Mouse (Mus musculus): Measurements from ENCODE around the gene Eif5a2. TPM values are rescaled to one million over a fixed set of nuclear protein-coding genes. Genes with fewer than 3 reads are reported as not detected.
"Not testable (repeated sequence)": the region's sequence is repeated elsewhere in the genome, so short reads cannot be mapped to it uniquely, and the experiment has no call there.

The Eif5a2 gene
- polyA plus RNA-seq, 1 experiment from 2014 or later, result 10.1 TPM

GRCm38 (mm10) chr3:28772919-28773318 is 8.2 kb upstream of the Eif5a2 start:
- WGBS, result 68% methylated on average over 4 of the region's 4 CpGs
- not testable (repeated sequence) for H3K27me3 ChIP-seq (replicated peaks); H3K27ac ChIP-seq (replicated peaks); H3K4me3 ChIP-seq (replicated peaks); H3K9ac ChIP-seq (replicated peaks); H3K4me1 ChIP-seq; H3K36me3 ChIP-seq; ATAC-seq (ENCODE audit: low FRiP score); H3K9me3 ChIP-seq (replicated peaks); H3K4me2 ChIP-seq

DNA sequence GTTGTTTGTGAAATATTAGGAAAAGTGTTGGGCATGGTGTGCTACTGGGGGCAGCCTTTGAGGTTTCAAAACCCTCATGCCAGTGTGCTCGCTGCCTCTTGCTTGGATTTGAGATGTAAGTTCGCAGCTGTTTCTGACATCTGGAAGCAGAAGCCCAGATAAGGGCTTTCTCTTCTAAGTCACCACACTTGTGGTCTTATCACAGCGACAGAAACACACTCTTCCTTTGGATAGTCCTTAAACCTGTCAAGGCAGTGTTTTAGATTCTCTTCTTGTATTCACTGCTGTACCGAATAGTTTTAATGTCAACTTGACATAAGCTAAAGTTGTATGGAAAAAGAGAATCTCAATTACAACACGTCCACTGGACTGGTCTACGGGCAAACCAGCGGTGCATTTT is 5.7 kb upstream of the Eif5a2 start:
- no peak for ATAC-seq (ENCODE audit: low FRiP score)
- 95% methylated on average over 7 of the region's 7 CpGs for WGBS

DNA sequence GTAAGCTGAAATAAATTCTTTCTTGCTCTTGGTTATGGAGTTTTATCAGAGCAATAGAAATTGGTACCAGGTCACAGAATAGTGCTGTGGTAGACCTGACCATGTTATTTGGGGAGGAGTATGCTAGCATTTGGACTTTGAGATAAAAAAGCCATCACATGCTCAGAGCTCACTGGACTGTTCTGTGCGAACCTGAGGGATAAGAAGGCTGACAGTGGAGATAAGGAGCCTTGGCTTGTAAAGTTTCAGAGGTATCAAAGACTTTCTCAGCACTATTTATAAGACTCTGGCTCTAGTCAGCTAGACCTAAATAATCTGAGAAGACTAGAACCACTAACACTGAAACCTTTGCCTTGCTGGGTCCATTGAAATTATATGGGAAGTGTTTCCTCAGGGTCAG is 5.1 kb upstream of the Eif5a2 start:
- Histone ChIP-seq H3K4me3 (replicated peaks) (no peak overlapping the region), H3K9ac (replicated peaks) (no peak overlapping the region), H3K27me3 (replicated peaks) (no peaks in the 10 kb centered on the region), H3K36me3 (no peaks in the 10 kb centered on the region), H3K4me2 (no peak overlapping the region), H3K9me3 (replicated peaks) (no peaks in the 10 kb centered on the region), H3K4me1 (peaks cover 4% of the 10 kb centered on the region), H3K27ac (replicated peaks) (no peak overlapping the region)
- 95% methylated on average over 1 of the region's 1 CpGs for WGBS
- ATAC-seq (ENCODE audit: low FRiP score), result no peak

More for the DNA sequence above, 5.7 kb upstream of the Eif5a2 start:
- Histone ChIP-seq H3K4me1 (no peaks in the 10 kb centered on the region), H3K27ac (replicated peaks) (no peak overlapping the region), H3K36me3 (no peaks in the 10 kb centered on the region), H3K27me3 (replicated peaks) (no peaks in the 10 kb centered on the region), H3K9me3 (replicated peaks) (no peaks in the 10 kb centered on the region), H3K4me2 (no peak overlapping the region), H3K4me3 (replicated peaks) (no peak overlapping the region), H3K9ac (replicated peaks) (no peak overlapping the region)

DNA sequence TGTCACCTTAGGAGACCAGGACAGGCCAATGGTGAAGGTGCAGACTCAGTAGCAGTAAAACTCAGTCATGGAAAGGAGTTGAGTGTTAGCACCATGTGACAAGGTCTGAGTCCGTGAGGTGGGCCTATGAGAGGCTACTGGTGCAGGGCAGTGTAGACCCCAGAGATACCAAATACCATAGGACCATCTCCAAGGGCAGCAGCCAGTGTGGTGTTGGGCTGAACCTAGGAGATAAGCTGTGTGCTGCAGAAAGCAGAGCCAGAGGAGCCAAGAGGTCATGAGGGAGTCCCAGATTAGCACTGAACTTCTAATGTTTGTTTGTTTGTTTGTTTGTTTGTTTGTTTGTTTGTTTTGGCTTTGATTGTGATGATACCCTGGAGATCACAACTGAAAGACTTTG is 4.6 kb upstream of the Eif5a2 start:
- Histone ChIP-seq H3K4me3 (replicated peaks) (no peak overlapping the region), H3K9ac (replicated peaks) (no peak overlapping the region), H3K4me1 (peaks cover 5% of the 10 kb centered on the region), H3K36me3 (no peaks in the 10 kb centered on the region), H3K27me3 (replicated peaks) (no peaks in the 10 kb centered on the region), H3K27ac (replicated peaks) (no peak overlapping the region), H3K4me2 (no peak overlapping the region), H3K9me3 (replicated peaks) (no peaks in the 10 kb centered on the region)
- 88% methylated on average over 1 of the region's 1 CpGs for WGBS
- no peak for ATAC-seq (ENCODE audit: low FRiP score)

- ATAC-seq (ENCODE audit: low FRiP score), result peak; percentile 3; the same call in 1 of the 2 replicates
- Histone ChIP-seq H3K4me1 (peaks cover 11% of the 10 kb centered on the region), H3K4me3 (replicated peaks) (peak overlapping the region; percentile 86), H3K9me3 (replicated peaks) (no peaks in the 10 kb centered on the region), H3K9ac (replicated peaks) (no peak overlapping the region), H3K4me2 (peak overlapping the region; percentile 99), H3K27me3 (replicated peaks) (no peaks in the 10 kb centered on the region), H3K27ac (replicated peaks) (no peak overlapping the region), H3K36me3 (no peaks in the 10 kb centered on the region)
- WGBS, result 80% methylated on average over 9 of the region's 9 CpGs
Observed at GRCm38 (mm10) chr3:28780511-28780910, 565 bp upstream of the Eif5a2 start.

GRCm38 (mm10) chr3:28781422-28781821 is 346 bp downstream of the Eif5a2 start:
- H3K36me3 ChIP-seq, result no peaks in the 10 kb centered on the region
- H3K27ac ChIP-seq (replicated peaks), result no peak overlapping the region
- ATAC-seq (ENCODE audit: low FRiP score), result peak; percentile 72; the same call in 1 of the 2 replicates
- no peaks in the 10 kb centered on the region for H3K9me3 ChIP-seq (replicated peaks)
- H3K9ac ChIP-seq (replicated peaks), result peak overlapping the region; percentile 64
- WGBS, result under 1% methylated on average over 41 of the region's 41 CpGs
- H3K4me3 ChIP-seq (replicated peaks), result peak overlapping the region; percentile 86
- H3K4me2 ChIP-seq, result peak overlapping the region; percentile 99
- H3K4me1 ChIP-seq, result peaks cover 11% of the 10 kb centered on the region
- H3K27me3 ChIP-seq (replicated peaks), result no peaks in the 10 kb centered on the region

GRCm38 (mm10) chr3:28781848-28782247 is 772 bp downstream of the Eif5a2 start:
- 12% methylated on average over 14 of the region's 14 CpGs for WGBS
- Histone ChIP-seq H3K4me2 (peak overlapping the region; percentile 99), H3K4me1 (peaks cover 11% of the 10 kb centered on the region), H3K9me3 (replicated peaks) (no peaks in the 10 kb centered on the region), H3K36me3 (no peaks in the 10 kb centered on the region), H3K27ac (replicated peaks) (no peak overlapping the region), H3K9ac (replicated peaks) (peak overlapping the region; percentile 64), H3K4me3 (replicated peaks) (peak overlapping the region; percentile 86), H3K27me3 (replicated peaks) (no peaks in the 10 kb centered on the region)
- no peak for ATAC-seq (ENCODE audit: low FRiP score)

- H3K9ac ChIP-seq (replicated peaks), result no peak overlapping the region
- no peaks in the 10 kb centered on the region for H3K9me3 ChIP-seq (replicated peaks)
- no peak for ATAC-seq (ENCODE audit: low FRiP score)
- H3K4me1 ChIP-seq, result peaks cover 11% of the 10 kb centered on the region
- H3K27me3 ChIP-seq (replicated peaks), result no peaks in the 10 kb centered on the region
- no peak overlapping the region for H3K4me2 ChIP-seq
- H3K27ac ChIP-seq (replicated peaks), result no peak overlapping the region
- no peak overlapping the region for H3K4me3 ChIP-seq (replicated peaks)
- H3K36me3 ChIP-seq, result no peaks in the 10 kb centered on the region
- WGBS, result 81% methylated on average over 2 of the region's 2 CpGs
Observed at GRCm38 (mm10) chr3:28784176-28784575, 3.1 kb downstream of the Eif5a2 start.

DNA sequence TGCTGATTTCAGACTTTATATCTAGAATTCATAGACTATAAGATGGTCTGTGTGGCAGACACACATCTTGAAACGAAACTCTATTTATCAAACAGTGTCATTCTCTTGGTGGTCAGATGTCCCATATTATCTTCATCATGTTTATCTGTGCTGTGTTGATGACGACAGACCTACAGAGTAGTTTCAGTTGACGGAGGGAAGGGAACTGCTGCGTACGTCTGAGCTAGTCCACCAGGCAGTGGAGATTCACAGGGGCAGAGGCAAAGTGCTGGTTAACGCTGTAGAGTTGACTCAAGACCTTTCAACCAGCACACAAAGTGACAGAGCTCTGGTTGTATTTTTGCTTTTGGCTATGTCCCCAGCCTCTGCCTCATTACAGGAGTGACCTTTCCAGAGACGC is 13.8 kb downstream of the Eif5a2 start:
- no peak overlapping the region for H3K9ac ChIP-seq (replicated peaks)
- 93% methylated on average over 7 of the region's 7 CpGs for WGBS
- H3K27me3 ChIP-seq (replicated peaks), result no peaks in the 10 kb centered on the region
- H3K27ac ChIP-seq (replicated peaks), result no peak overlapping the region
- no peak overlapping the region for H3K4me3 ChIP-seq (replicated peaks)
- H3K36me3 ChIP-seq, result no peaks in the 10 kb centered on the region
- ATAC-seq (ENCODE audit: low FRiP score), result no peak
- no peaks in the 10 kb centered on the region for H3K9me3 ChIP-seq (replicated peaks)
- no peak overlapping the region for H3K4me2 ChIP-seq
- no peaks in the 10 kb centered on the region for H3K4me1 ChIP-seq

- H3K4me1 ChIP-seq, result peaks cover 16% of the 10 kb centered on the region
- peak within 1 kb of the TSS; percentile 86 for H3K4me3 ChIP-seq (replicated peaks)
- peak within 1 kb of the TSS; percentile 67 for H3K4me2 ChIP-seq
- WGBS, result under 1% methylated on average over 72 of the region's 72 CpGs
- H3K27ac ChIP-seq (replicated peaks), result peak within 1 kb of the TSS; percentile 88
- peak within 1 kb of the TSS; percentile 93 for H3K9ac ChIP-seq (replicated peaks)
- peaks cover 13% of the 10 kb centered on the region for H3K36me3 ChIP-seq
- peak; percentile 100 for ATAC-seq (ENCODE audit: low FRiP score)
- no peaks in the 10 kb centered on the region for H3K27me3 ChIP-seq (replicated peaks)
- H3K9me3 ChIP-seq (replicated peaks), result no peaks in the 10 kb centered on the region
Observed at GRCm38 (mm10) chr3:28805301-28806097, 24.4 kb downstream of the Eif5a2 start, which contains the start of gene Rpl22l1. Gene Rpl22l1, plus strand, starts transcription at chr3:28805436.

DNA sequence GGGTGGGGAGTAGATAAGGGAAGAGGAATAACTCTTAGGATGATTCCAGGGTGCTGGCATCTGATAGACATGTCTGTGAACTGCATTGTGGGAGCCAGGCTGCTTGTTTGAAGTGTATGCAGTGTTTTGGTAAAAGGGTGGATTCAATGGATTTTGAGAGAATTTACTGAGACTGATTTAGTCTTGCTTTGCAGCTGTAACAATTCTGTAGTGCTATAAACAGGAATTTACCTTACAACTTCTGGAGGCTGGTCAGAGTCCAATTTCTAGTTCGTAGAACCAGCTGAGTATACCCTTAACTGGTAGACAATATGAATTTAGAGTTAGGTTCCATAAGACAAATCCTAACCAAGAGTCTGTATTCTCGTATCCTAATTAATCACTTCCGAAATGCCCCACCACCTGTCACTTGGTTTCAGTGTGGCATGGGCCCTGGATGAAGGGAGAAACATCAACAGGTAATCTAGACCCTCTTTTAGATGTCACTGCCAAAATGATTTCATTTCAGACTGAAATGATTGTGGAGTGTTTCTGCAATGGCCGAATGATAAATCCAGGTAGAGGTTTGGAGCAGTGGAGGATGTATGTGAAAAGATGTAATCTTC is 27.1 kb downstream of the Eif5a2 start:
- no peak for ATAC-seq (ENCODE audit: low FRiP score)
- WGBS, result 93% methylated on average over 4 of the region's 4 CpGs
- no peaks in the 10 kb centered on the region for H3K27me3 ChIP-seq (replicated peaks)

DNA sequence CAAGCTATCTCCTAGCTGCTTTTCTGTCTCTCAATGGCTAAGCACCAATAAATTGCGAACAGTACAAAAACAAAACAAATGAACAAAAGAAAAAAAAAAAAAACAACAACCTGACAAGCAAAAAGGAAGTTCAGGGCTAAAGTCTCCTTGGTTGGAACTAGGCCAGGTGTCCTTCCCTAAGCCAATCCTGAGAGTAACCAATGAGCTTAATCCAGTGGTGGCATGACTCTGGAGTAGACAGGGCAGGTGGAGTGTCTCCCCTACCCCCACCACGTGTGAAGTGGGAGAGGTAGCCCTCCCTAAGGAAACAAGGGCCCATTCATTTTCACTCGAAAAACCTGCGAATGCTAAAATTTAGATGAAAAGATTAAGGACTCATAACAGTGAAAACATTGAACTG is 30.4 kb downstream of the Eif5a2 start:
- 79% methylated on average over 4 of the region's 4 CpGs for WGBS
- Histone ChIP-seq H3K4me2 (no peak overlapping the region), H3K4me3 (replicated peaks) (no peak overlapping the region), H3K4me1 (peaks cover 8% of the 10 kb centered on the region), H3K9me3 (replicated peaks) (no peaks in the 10 kb centered on the region), H3K36me3 (peaks cover 13% of the 10 kb centered on the region), H3K9ac (replicated peaks) (no peak overlapping the region), H3K27me3 (replicated peaks) (no peaks in the 10 kb centered on the region), H3K27ac (replicated peaks) (no peak overlapping the region)
- ATAC-seq (ENCODE audit: low FRiP score), result no peak

More for the DNA sequence above, 27.1 kb downstream of the Eif5a2 start:
- H3K4me2 ChIP-seq, result no peak overlapping the region
- H3K4me3 ChIP-seq (replicated peaks), result no peak overlapping the region
- no peaks in the 10 kb centered on the region for H3K9me3 ChIP-seq (replicated peaks)
- peaks cover 16% of the 10 kb centered on the region for H3K4me1 ChIP-seq
- peaks cover 13% of the 10 kb centered on the region for H3K36me3 ChIP-seq
- no peak overlapping the region for H3K27ac ChIP-seq (replicated peaks)
- no peak overlapping the region for H3K9ac ChIP-seq (replicated peaks)

Measured in neural tube, embryonic 15.5 days (tissue).